Mouse (Mus musculus) embryo, embryonic 11 days (tissue): ENCODE data around the gene Myh2.

Experiments used
- DNase-seq: peaks from one replicate; pipeline ENCODE4 v3.0.0-alpha.2; 2015

Gene Myh2

GRCm38 (mm10) chr11:67170727-67171126, at the start of gene Myh2:
Myh2 (plus strand) TSS chr11:67171027.
- DNase-seq: no peak

GRCm38 (mm10) chr11:67124943-67125342, 45.9 kb upstream of the Myh2 start:
- DNase-seq: no peak

DNA sequence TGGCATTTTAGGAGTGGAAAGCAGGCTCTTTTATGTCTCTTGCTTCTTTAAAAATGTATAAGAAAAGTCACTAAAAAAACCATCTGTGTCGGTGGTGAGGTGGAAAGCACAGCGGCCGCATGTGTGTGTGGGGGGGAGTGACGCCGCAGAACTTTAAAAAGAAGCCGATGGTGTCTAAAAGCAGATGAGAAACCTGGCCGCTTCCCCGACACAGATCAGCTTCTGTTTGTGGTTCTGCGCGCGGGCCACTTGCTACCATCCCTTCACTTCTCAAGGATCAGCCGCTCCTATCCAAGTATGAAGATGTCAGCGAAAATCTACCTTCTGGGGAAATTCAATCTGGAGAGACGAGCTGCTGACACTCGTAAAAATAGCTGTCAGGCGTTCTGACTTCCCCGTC, 45.5 kb upstream of the Myh2 start:
- no peak for DNase-seq

- DNase-seq: no peak
Observed at GRCm38 (mm10) chr11:67133526-67133925, 37.3 kb upstream of the Myh2 start.

GRCm38 (mm10) chr11:67134654-67135053, 36.2 kb upstream of the Myh2 start:
- no peak for DNase-seq

- no peak for DNase-seq
Observed at GRCm38 (mm10) chr11:67135532-67135931, 35.3 kb upstream of the Myh2 start.

DNA sequence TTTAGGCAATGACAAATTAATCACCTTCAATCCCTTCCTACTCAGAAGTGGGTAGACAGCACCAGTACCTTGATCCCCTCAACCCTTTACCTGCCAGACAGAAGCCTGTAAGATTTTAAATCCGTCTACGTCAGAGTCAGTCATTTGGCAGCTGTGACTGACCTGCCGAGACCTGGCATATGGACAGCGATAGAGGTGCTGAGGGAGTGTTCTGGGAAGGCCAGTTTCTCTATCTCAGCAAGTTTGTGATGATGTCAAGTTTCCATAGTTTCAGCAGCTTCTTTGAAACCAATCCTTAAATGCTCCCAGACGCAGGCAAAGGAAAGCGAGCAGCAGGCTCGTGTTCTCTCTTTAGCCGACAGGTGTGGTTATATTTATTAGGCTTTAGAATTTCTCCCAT, 31.3 kb upstream of the Myh2 start:
- DNase-seq: no peak

- DNase-seq: no peak
Observed at GRCm38 (mm10) chr11:67140175-67140574, 30.7 kb upstream of the Myh2 start.

DNA sequence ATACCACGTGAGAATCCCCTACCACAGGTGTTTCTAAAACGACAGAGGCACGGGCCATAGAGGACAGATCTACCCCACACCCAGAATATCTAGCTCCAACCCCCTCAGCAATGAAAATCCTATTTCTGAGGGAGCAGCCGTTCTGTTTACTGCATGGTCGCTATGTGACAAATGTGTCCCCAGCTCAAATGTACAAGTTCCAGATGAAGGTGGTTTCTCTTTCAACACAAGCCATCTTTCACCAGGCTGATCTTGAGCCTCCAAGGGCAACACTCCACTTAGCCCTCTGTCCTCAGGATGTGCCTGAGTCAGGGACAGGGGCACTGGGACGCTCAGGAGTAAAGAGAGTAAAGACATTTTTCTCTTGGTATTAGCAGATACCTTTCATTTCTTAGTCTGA, 29.8 kb upstream of the Myh2 start:
- DNase-seq: no peak

DNA sequence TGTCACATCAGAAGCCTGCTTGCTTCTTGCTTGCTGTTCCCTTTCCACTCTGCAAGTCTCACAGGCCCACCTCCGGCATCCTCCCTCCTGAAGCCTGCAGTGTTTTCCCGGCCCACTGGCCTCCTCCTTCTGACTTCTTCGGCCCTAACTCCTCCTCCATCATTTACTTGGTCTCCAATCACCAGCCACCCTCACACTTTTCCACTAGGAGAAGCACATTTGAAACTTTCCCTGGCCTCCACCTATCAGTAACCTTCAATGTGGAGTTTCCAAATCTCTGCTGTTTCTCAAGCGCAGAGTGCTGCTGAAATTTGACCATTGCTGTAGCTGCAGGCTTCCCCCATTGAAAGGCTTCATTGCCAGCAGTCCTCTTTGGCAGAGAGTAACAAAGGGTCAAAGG, 28.8 kb upstream of the Myh2 start:
- DNase-seq: no peak

- DNase-seq: no peak
Observed at GRCm38 (mm10) chr11:67143065-67143464, 27.8 kb upstream of the Myh2 start.

DNA sequence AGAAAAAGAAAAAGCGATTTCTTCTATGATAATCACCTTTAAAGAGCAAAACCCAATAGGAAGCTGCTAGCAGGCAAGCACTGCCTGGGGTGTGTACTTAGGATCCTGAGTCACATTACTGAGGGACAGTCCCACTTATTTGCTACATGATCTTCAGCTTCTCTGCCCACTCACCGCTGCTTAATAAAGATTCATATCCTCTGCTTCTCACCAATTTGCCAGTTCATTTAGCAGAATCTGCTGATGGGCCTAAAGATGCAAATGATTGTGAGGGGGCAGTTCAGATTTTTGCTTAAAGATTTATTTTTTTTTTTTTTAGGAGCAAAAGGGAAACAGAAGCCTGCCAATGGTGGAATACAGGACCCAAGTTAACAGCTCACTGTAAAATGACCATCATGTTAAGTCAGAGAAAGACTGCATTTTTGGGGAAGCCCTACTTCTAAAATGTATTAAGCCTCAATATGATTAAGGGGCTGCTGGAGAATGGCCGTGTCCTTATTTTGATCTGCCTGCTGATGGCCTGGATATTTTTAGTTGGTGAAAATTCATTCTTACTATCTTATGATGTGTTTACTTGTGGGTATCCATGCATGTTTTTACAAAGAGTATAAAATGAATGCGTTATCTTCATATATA, 26.8 kb upstream of the Myh2 start:
- DNase-seq: no peak

DNA sequence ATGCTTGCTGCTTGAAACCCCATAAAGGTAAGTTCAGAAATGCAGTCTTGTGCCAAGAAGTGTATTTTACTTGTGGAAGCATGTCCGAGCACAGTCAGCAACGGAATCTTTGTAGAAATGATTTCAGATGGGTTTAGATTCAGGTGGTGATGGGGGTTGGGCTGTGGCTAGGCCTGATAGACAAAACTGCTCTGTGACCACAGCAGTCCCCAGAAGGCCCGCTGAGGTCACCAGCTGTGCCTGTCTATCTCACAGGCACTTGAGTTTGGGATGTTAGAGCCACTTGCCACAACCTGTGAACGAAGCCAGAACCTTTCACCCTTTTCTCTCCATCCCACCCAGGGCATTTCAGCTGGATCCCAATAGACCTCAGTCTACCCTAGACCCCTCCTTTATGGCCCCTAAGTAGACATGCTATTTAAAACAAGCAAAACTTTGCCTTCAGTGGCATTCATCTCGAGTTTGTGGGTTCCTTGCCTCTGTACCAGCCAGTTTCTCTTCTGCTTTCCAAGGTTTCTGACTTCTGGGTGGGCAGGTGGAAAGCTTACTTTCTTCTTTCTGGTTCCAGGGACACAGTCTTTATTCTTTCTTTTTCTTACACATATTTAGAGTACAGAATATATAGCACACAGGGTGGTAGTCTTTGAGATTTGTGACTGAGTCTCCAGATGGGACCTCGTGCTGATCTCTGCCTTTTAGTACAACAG, 26.1 kb upstream of the Myh2 start:
- no peak for DNase-seq

DNA sequence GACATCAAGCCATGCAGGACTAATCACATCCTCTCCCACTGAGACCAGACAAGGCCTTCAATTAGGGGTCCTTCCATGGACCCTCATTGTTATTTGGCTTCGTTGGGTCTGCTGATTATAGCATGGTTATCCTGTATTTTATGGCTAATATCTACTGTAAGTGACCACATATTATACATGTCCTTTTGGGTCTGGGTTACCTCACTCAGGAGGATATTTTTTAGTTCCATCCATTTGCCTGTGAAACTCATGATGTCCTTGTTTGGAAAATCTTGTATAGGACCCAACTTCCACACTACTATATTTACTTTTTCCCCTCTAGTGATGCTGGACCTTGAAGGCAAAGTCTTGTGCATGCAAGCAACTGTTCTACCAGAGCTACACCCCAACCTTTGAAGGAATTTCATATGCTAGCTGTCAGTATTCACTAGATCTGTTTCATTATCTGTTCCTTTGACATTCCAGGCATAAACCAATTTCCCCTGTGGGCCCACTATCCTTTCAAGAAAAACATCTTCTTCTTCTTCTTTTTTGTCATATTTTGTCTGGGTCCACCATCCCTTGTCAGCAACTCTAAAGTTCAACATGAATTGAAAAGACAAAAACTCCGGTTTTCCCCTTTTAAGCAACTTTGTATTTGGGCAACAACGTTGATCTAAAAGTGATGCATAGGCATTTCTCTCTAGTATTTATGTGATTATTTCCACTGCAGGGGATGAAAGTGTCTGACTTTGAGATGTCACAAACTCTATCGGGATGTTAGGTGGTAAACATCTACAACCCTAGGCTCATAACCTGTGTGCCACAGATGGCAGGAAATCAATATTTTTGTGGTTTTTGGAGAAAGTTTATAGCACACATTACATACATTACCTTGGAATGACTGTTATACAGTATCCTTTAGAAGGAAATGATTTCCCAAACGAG, 25.1 kb upstream of the Myh2 start:
- DNase-seq: no peak

GRCm38 (mm10) chr11:67146409-67147282, 24.2 kb upstream of the Myh2 start:
- no peak for DNase-seq

DNA sequence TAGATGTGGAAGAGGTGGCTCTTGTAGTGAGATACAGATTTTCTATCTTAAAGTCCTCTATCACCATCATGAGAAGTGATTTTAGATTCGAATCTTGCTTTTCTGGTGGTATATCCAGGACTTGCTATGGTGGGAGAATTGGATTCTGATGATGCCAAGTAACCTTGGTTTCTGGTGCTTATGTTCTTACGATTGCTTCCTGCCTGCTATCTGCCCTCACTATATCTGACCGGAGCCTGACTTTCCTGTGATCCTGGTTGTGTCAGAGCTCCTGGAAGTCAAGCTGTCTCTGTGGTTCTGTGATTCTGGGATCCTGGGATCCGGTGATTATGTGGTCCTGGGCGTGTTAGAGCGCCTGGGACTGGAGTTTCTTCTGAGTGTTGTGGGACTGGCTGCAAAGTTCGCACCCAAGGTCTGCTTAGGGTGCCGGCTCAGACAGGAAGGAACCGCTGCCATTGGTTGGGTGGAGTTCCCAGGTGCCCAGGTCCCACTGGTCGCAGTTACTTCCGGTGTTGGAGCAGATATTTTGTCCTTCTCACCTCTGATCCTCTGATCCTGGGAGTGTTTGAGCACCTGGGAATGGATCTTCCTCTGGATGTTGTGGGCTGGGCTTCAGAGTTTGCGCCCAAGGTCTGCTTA, 23.4 kb upstream of the Myh2 start:
- no peak for DNase-seq

- DNase-seq: no peak
Observed at GRCm38 (mm10) chr11:67148286-67149012, 22.4 kb upstream of the Myh2 start.

DNA sequence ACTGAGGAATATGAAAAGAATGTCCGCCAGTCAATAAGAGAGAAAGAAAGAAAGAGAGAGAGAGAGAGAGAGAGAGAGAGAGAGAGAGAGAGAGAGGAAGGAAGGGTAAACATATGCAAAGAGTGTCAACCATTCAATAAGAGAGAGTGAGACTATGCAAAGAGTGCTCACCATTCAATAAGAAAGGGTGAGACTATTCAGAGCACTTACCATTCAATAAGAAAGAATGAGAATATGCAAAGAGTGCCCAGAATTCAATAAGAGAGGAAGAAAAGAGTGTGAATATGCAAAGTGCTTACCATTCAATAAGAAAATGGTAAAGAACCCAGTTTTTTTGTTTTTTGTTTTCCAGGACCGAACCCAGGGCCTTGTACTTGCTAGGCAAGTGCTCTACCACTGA, 20.6 kb upstream of the Myh2 start:
- DNase-seq: no peak

GRCm38 (mm10) chr11:67151159-67151558, 19.7 kb upstream of the Myh2 start:
- DNase-seq: no peak

DNA sequence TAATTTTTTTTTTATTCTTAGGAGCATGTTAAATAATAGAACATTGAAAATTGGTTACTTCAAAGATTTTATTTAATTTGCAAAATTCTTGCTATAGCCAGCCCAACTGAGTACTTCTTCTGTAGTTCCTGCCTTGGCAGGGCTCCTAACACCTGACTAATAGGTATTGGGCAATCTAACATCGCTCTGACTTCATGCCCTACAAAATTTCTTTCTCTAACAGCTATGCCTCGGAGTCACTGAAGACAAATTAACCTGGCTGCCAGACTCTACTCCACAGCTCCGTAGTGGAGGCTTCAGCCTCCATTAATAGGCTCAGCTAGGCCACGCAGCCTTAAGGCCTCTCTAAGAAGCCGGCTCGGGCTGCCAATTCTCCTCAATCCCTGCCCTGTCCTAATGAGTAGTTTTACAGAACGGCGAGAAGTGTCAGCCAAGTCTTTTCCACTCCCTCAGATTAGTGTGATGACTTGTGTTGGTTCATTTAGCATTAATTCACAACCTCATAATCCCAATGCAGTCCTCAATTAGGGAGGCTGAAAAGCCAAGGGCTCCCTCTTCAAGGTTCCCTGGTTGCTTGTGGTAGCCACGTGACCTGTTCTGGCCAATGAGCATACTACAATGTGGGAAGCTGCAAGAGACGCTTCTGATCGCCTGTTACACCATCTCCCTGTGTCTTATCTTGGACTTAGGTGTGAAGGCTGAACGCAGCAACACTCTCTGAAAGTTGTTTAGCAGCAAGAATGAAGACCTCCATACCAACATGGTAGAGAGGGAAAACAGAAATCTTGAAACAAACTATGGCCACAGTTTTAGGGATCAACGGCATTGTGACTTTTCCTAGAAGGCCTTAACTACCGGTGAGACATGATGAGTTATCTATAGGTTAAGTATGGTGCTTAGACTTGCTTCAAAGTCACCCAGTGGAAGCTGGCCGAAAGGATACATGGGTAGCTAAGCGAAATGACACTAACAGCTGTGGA, 18.9 kb upstream of the Myh2 start:
- no peak for DNase-seq
